Mouse (Mus musculus) midbrain, postnatal 0 days (tissue): ENCODE measurements around the gene Tbxas1. TPM values are rescaled to one million over a fixed set of nuclear protein-coding genes. Genes with fewer than 3 reads are reported as not detected.

Experiments used
- ATAC-seq: fragments of 200-750 bp; cut with Nextera tagmentation; 2 replicates; pipeline ENCODE4 v1.8.0; 2017; ENCODE audit warnings: moderate number of reproducible peaks, mild to moderate bottlenecking, moderate TSS enrichment, moderate library complexity; ENCODE audit not compliant: low FRiP score
- DNase-seq: peaks from one replicate; pipeline ENCODE4 v3.0.0-alpha.2; 2015; ENCODE audit warnings: low spot score
- H3K27ac ChIP-seq: fragments of 300-500 bp; sonication (generic); 2 replicates; pipeline ENCODE4 v1.5.1; 2014; ENCODE audit warnings: low read depth, mild to moderate bottlenecking, low read length, mixed read lengths
- H3K27me3 ChIP-seq: fragments of 300-500 bp; sonication (generic); 2 replicates; pipeline ENCODE4 v1.6.1; 2014; ENCODE audit warnings: low read length, control low read depth, mixed read lengths; ENCODE audit not compliant: insufficient read depth
- H3K36me3 ChIP-seq: fragments of 300-500 bp; sonication (generic); 2 replicates; pipeline ENCODE4 v1.6.1; 2014; ENCODE audit warnings: low read length, control low read depth, mixed read lengths; ENCODE audit not compliant: insufficient read depth
- H3K4me1 ChIP-seq: fragments of 300-500 bp; sonication (generic); 2 replicates; pipeline ENCODE4 v1.6.1; 2014; ENCODE audit warnings: mild to moderate bottlenecking, control low read depth, antibody characterized with exemption, low read length, mixed read lengths; ENCODE audit not compliant: insufficient read depth
- H3K4me2 ChIP-seq: fragments of 300-500 bp; sonication (generic); 2 replicates; pipeline ENCODE4 v1.6.1; 2014; ENCODE audit warnings: low read depth, mild to moderate bottlenecking, low read length, mixed read lengths; ENCODE audit not compliant: poor library complexity, severe bottlenecking
- H3K4me3 ChIP-seq: fragments of 300-500 bp; sonication (generic); 2 replicates; pipeline ENCODE4 v1.5.1; 2014; ENCODE audit warnings: low read depth, mild to moderate bottlenecking, low read length, moderate library complexity
- H3K9ac ChIP-seq: fragments of 300-500 bp; sonication (generic); replicated peaks from 2 replicates; pipeline ENCODE4 v1.6.1; 2014; ENCODE audit warnings: mild to moderate bottlenecking, low read length, moderate library complexity, mixed read lengths; ENCODE audit not compliant: poor library complexity, severe bottlenecking
- H3K9me3 ChIP-seq: fragments of 300-500 bp; sonication (generic); 2 replicates; pipeline ENCODE4 v1.6.1; 2016; ENCODE audit warnings: low read length, control low read depth
- CTCF ChIP-seq: IDR thresholded peaks from 2 replicates; pipeline ENCODE4 v1.5.1; 2016; ENCODE audit warnings: antibody characterized with exemption, mild to moderate bottlenecking
- WGBS: fragments of 180-500 bp; shearing (Covaris S2); extraction: QIAGEN DNeasy Blood & Tissue Kit; methylation state at CpG from one replicate; pipeline ENCODE4 v1.1.7; 2014; 5-methylcytosine and 5-hydroxymethylcytosine counted together
- polyA plus RNA-seq: library from polyadenylated mRNA; unstranded; fragments of >200 nt; fragmentation: Nextera tagmentation; extraction: Ambion mirVana; gene quantifications from 2 replicates; pipeline ENCODE4 v1.2.1, GENCODE M21; 2015
- total RNA-seq: library from RNA; depleted of rRNA; stranded (reverse); fragments of >200 nt; gene quantifications from 2 replicates; pipeline ENCODE4 v1.2.3, GENCODE M21; 2014; rRNA removed

Tbxas1 gene
- total and polyA plus RNA-seq, 2 experiments from 2014 or later = 1.4 to 3.1 TPM

DNA sequence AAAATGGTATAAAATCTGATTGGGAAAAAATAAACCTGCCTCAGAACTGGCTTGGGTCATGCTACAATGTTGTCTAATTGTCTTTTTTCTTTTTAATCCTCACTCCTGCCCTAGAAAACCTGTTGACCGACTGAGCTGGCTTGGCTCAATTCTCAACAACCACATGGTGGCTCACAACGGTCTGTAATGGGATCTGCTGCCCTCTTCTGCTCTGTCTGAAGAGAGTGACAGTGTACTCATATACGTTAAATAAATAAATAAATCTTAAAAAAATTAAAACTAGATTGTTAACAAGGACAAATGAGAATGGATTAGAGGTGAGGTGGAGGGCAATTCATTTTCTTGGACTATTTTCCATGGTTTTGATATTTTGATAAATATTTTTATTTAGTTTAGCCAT is 245.5 kb downstream of the Tbxas1 start:
- peak; percentile 55 for TF ChIP-seq CTCF
- ATAC-seq (no peak), DNase-seq (no peak)
- Histone ChIP-seq H3K4me3 (no peak overlapping the region), H3K9ac (no peak overlapping the region), H3K4me2 (no peak overlapping the region), H3K9me3 (no peaks in the 10 kb centered on the region), H3K27me3 (0 out of 2 replicates have a peak, but pooled peaks cover 17% of the 10 kb centered on the region), H3K27ac (no peak overlapping the region), H3K4me1 (no peaks in the 10 kb centered on the region), H3K36me3 (no peaks in the 10 kb centered on the region)
- 57% methylated on average over 3 of the region's 3 CpGs for WGBS

DNA sequence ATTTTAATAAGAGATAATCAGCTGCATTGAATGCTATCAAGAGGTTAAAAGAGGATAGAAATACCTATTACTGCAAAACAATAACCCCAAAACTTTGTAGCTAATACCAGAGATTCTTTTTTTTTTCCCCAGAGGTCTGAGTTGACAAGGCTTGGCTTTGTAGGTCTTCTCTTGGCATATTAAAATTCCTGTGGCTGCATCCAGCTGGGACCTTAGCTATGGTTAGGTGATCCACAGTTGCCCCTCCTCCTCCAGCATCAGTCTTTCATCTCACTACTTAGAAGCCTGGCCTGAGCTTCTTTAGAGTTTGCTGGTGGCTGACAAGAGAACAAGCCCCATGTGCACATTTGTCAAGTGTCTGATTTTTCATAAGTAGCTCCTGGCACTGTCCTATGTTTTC is 249.5 kb downstream of the Tbxas1 start:
- Histone ChIP-seq H3K4me2 (no peak overlapping the region), H3K9me3 (peaks cover 4% of the 10 kb centered on the region; the same call in 1 of the 2 replicates), H3K27ac (no peak overlapping the region), H3K36me3 (no peaks in the 10 kb centered on the region), H3K27me3 (no peaks in the 10 kb centered on the region), H3K9ac (no peak overlapping the region), H3K4me3 (no peak overlapping the region), H3K4me1 (no peaks in the 10 kb centered on the region)
- no peak for ATAC-seq
- no peak for DNase-seq
- TF ChIP-seq CTCF = no peak

DNA sequence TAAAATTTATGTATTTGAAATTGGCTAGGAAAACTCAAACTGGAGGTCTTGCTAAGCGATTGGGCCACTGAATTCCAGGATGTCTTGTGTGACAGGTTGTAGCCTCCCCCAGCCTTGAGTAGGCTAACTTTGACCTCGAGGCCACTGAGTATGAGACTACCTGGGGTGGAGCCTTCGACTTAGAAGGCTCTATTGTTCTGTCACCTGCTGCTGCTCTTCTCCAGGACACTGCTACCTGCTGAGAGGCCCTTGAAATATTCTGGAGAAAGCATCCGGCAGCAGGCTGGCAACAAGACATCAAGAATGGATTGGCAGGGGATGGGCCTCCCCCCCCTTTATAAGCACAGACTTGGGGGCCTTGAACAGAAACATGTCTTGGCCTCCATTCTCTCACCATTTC is 256.3 kb downstream of the Tbxas1 start:
- no peak overlapping the region for H3K9ac ChIP-seq
- peaks cover 8% of the 10 kb centered on the region for H3K36me3 ChIP-seq
- ATAC-seq (no peak), DNase-seq (no peak)
- peaks cover 4% of the 10 kb centered on the region; the same call in 1 of the 2 replicates for H3K9me3 ChIP-seq
- no peaks in the 10 kb centered on the region for H3K4me1 ChIP-seq
- no peaks in the 10 kb centered on the region for H3K27me3 ChIP-seq
- no peak overlapping the region for H3K4me2 ChIP-seq
- no peak for TF ChIP-seq CTCF
- no peak overlapping the region for H3K4me3 ChIP-seq
- H3K27ac ChIP-seq = no peak overlapping the region
- 31% methylated on average over 4 of the region's 4 CpGs for WGBS

DNA sequence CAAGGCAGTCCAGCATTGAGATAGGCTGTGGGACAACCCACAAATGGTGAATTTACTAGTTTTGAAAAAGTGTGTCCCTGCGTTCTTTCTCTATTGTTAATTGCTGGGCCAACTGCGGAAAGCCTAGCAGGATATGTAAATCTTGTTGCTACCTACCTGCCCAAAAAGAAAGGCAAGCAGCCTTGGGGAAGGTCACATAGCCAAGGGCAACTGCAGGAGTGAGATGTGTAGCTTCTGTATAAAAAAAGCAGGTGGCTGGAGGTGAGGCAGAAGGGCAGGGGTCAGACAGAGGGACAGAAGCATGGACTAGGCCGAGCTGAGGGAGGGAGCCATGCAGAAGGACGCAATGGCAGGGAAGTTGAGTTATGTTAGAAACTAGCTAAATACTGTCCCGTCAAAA is 257.4 kb downstream of the Tbxas1 start:
- no peaks in the 10 kb centered on the region for H3K4me1 ChIP-seq
- no peak for DNase-seq
- peaks cover 8% of the 10 kb centered on the region for H3K36me3 ChIP-seq
- WGBS = 71% methylated on average over 5 of the region's 5 CpGs
- H3K4me3 ChIP-seq = no peak overlapping the region
- no peak overlapping the region for H3K4me2 ChIP-seq
- ATAC-seq = no peak
- no peak overlapping the region for H3K9ac ChIP-seq
- H3K27ac ChIP-seq = no peak overlapping the region
- H3K9me3 ChIP-seq = no peaks in the 10 kb centered on the region; the same call in 1 of the 2 replicates
- no peak for TF ChIP-seq CTCF
- H3K27me3 ChIP-seq = no peaks in the 10 kb centered on the region

Other genes starting within 250 kb of the Tbxas1 start
- 0.22 and 0.90 TPM in 2 replicates for gene Klrg2, start 238.2 kb upstream of the Tbxas1 start, total RNA-seq
- 0.21 and 0.37 TPM in 2 replicates for gene Klrg2, start 238.2 kb upstream of the Tbxas1 start, polyA plus RNA-seq
- 123 and 128 TPM in 2 replicates for gene Clec2l, start 212.3 kb upstream of the Tbxas1 start, total RNA-seq
- gene Clec2l, start 212.3 kb upstream of the Tbxas1 start, polyA plus RNA-seq = 49.2 and 56.3 TPM in 2 replicates
- gene Hipk2, start 761 bp downstream of the Tbxas1 start, total RNA-seq = 64.7 and 71.0 TPM in 2 replicates
- gene Hipk2, start 761 bp downstream of the Tbxas1 start, polyA plus RNA-seq = 22.0 and 24.3 TPM in 2 replicates
- 4.2 and 9.1 TPM in 2 replicates for gene Parp12, start 242.9 kb downstream of the Tbxas1 start, total RNA-seq
- 2.8 and 3.1 TPM in 2 replicates for gene Parp12, start 242.9 kb downstream of the Tbxas1 start, polyA plus RNA-seq